Mouse (Mus musculus): ENCODE data around the gene Srbd1.

Srbd1 gene

DNA sequence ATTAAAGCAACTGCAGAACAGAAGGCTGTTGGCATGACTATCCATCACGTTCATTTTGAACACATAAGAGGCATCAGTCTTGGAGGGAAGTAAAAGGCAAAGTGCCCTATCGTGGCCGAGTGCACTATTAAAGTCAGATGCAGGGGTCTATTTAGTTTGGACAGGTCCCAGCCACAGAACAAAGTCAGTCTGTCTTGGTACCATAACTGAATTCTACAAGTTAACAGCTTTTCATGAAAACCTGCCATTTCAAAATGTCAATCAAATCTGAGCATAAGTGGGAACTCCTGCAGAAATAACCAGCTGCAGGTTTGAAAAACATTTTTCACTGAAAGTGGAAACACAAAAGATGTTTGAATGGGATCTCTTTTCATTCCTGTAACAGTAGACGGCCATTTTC lies 115.0 kb downstream of the Srbd1 start:
- no peak for DNase-seq

DNA sequence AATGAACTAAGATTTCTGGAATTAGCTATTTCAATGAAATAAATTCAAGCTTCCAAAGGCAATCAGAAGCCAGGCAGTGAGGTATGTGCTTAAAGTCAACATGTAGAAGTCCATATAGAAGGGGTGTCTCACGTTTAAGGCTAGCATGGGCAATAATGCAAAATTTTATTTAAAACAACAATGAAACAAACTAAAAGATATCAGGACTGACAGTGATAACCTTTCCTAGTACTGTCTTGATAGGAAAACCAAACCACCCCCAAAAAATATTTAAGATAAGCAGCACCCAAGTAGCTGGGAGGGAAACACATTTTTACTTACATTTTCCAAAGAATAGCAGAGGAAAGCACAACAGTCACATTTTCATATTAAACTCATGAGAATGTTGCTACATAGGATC lies 115.8 kb downstream of the Srbd1 start:
- DNase-seq: no peak

DNA sequence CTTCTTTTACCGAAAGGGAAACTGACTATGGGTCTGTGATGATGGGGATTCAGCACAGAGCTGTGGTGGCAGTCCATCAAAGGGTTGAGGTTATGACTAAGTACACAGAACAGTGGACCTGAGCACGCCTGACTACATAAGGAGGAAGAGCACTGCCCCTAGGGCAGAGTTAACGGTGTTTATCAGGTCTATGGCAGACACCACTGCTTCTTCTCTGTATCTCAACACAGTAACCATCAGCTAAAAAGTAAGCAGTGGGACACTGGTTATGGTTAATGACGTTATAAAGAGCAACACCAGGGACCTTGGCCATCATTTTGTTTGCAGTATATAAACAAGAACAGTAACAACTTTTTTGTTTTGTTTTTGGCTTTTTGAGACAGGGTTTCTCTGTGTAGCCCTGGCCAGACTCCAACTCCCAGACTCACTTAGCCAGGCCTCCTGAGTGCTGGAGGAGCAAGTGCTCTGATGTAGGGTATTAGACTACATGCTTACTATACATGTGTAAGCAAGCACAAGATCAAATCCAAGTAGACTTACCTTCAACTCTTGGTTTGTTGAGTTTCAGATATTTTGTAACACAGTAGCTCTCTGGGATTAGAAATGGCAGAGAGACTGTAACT lies 117.3 kb downstream of the Srbd1 start:
- no peak for DNase-seq

DNA sequence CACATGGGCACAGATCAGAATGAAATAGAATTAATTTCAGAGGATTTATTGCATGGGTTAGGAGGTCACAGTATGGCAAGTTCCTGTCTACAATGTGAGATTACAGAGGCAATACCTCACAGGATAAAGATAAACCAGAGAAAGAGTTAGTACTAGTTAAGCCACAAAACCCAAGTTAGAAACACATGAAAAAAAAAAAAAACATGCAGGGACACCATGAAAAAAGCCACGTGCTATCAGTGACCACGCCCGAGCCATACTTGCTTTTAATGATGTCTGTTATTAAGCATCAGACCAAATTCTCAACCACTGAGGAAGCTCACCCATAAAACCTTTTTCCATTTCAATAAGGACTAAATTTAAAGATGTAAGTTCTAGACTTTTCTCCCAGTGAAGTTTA lies 120.4 kb downstream of the Srbd1 start:
- no peak for DNase-seq

- no peak for DNase-seq
Observed at GRCm38 (mm10) chr17:86022366-86022765, 122.6 kb downstream of the Srbd1 start.

DNA sequence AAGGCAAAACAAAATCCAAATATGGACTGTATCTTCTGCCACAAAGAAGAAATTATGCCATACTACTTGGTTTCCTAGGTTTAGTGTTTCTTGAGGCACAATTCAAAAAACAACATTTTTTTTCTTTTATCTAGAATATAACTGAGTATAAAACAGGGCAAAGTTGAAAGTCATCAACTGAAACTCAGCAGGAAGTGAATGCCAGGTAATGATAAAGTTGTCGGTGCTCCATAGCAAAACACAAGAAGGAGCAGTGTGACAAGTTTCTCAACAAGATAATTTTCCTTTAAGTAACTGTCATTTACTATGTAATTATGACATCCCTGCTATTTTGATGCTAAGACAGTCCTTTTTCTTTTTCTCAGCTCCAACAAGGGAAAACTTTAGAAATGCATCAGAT lies 123.2 kb downstream of the Srbd1 start:
- DNase-seq: no peak

- DNase-seq: no peak
Observed at GRCm38 (mm10) chr17:86021231-86021630, 123.7 kb downstream of the Srbd1 start.

GRCm38 (mm10) chr17:86019793-86020192 lies 125.2 kb downstream of the Srbd1 start:
- DNase-seq: no peak

DNA sequence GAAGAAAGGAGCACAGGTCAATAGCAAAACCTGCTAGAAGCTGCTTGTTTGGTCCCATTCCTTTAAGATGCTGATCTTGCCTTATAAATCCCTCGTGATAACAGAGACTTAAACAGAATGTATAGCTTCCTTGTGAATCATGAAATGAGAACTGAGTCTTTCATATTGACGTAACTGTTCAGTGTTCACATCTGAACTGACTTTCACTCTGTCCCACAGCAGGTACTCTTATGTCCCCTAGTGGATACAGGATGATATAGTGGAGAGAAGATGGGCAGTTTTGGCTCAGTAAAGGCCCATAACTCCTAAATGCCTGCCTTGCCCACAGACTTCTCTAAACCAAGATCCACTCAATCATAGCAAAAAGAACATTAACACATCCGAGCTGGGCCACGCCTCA lies 130.7 kb downstream of the Srbd1 start:
- DNase-seq: no peak

DNA sequence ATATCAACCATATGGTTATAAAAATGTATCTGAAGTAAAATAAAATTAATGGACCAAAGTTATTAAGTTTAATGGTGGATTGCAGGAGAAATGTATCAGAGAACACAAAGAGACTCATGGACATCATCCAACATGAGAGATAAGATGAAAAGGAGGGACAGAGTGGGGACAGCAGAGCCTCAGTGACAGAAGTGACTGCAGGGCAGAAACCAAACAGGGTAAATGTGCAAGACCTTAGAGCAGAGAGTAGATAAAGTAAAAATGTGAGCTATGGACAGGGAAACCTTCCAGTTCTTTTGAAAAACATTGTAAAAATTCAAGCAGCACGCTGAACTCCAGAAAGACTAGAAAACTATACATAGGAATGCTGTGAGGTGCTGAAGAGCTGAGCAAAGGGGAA lies 132.4 kb downstream of the Srbd1 start:
- no peak for DNase-seq

GRCm38 (mm10) chr17:86011849-86012248 lies 133.1 kb downstream of the Srbd1 start:
- no peak for DNase-seq

GRCm38 (mm10) chr17:86008401-86008800 lies 136.6 kb downstream of the Srbd1 start:
- no peak for DNase-seq

DNA sequence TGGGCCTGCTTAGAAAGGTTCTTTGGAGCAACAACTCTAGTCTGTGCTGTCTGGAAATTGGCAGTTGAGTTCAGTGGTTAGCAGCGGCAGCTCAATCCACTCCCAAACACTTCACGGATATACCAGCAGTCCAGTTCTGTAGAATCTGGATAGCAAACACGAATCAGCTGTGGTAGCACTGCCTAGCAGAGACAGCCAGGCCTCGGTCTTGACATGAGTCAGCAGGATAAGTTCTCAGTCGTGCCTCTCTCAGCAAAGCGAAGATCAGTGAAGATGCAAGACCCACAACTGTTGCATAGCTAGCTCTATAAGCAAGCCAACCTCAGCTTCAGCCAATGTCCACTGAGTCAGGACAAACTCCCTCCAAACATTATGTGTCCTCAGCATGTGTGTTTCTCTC lies 142.9 kb downstream of the Srbd1 start:
- no peak for DNase-seq

- DNase-seq: no peak
Observed at GRCm38 (mm10) chr17:86001667-86002066, 143.3 kb downstream of the Srbd1 start.

DNA sequence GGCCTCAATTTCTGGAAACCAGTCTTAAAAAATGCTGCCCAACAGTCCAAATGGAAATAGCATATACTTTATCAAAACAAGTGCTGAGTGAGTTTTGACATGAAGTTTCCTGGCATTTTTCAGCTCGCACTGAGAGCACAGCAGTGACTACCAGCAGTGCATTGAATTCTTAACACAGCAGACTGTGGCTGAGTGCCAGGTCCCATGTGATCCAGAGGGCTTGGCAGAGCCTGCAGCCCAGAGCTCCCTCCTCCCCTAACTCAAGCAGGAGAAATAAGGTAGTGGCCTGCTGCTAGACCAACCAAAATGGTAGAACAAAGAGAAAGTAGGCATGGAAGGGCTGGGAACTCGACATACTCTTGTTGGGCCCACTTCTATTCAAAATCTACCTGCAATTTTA lies 149.2 kb downstream of the Srbd1 start:
- no peak for DNase-seq

DNA sequence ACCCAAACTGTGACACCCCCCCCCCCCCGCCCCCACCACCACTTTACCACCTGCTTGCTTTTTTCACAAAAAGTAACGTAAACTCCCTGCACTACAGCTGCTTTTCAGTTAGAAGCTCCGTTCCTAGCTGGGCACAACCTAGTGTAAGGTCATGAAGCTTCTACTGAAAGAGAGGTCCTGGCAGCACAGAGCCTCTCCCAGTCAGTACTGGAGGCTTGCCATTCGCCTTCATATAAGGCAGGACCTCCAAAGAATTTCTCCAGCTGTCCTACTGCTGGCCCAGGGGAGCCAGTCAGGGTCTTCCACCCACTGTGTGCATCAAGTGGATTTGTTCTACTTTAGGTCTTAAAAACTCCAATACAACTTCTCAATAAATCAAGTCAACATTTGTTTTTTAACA lies 149.9 kb downstream of the Srbd1 start:
- no peak for DNase-seq

DNA sequence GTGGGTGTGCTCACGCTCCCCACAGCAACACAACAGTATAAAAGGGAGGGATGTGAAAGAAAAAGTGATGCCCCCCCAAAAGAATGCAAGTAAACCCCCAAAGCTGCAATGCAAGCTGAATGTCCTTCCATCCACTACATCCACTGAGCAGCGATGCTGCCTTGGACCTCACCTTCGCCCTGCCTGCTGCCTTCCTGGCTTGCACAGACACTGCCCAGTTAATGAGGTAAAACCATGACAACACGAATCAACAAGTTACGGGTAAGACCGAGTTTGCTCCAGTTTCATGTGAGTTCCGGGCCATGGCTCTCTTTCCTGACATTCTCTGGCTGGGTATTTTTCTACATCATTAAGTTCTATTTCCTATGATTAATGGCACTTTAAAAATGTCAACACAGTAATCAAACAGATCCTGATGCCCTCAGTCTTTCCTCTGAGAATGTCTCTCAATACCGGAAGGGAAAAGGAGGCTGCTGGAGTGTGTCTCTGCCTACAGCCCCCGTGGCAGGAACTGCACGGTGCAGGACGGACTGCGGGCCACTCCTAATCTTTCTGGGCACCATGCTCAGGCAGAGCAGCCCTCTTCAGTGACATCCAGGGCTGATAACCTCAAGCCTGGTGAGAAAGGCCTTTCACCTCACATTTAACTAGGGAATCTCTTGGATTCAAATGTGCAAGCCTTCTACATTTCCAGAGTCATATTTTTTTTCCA lies 155.8 kb downstream of the Srbd1 start:
- no peak for DNase-seq

DNA sequence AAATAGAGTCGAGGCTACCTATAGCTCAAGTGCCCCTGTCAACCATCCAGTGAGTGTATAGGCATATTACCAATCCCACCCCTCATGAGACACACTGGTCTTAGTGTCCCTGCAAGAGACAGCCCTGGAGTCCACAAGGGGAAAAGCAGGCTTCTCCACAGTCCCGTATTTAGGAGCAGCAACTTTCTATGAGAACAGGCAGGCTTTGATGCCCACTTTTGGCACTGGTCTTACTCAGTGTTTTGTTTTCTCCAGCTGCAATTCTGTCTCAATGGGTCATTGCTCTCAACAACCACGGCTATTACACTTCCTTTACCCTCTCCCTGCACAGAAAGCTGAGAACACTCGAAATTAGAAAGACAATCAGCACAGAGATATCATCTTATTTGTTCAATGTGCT lies 157.4 kb downstream of the Srbd1 start:
- no peak for DNase-seq

DNA sequence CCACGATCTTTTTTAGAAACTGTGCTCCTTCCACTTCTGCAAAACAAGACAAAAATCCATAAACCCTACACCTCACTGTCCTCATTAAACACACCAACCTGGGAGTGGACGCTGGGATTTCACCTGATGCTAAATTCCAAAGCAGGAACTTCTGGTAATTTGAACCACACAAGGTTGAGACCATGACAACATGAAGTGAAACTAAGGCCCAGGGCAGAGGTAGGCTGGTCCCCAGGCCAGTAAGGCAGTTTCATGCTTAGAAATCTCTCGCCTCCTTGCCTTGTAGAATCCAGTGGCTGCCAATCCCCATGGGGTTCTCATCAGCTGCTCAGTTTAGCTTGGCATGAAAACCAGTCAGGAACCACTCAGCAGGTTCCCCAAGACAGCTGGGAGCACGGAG lies 158.4 kb downstream of the Srbd1 start:
- no peak for DNase-seq

- DNase-seq: no peak
Observed at GRCm38 (mm10) chr17:85986181-85986580, 158.8 kb downstream of the Srbd1 start.

GRCm38 (mm10) chr17:85985131-85985530 lies 159.8 kb downstream of the Srbd1 start:
- DNase-seq: no peak

GRCm38 (mm10) chr17:85982271-85982670 lies 162.7 kb downstream of the Srbd1 start:
- DNase-seq: no peak

DNA sequence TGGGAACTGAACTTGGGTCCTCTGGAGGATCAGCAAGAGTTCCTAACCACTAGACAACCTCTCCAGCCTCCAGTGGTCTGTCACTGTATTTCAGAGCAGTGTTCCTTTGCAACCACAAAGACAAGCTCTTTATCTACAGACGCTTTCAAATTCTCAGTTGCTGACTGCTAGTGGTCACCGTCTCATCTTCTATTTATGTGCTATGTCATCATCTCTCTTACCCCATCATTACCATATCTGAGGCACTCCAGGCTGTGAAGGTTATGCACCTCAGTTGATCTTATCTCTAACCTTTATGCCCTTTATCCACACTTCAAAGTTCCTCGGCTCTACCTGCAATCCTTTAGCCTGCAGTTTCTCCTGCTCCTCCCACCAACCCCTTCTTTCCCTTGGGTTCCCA lies 163.1 kb downstream of the Srbd1 start:
- no peak for DNase-seq

GRCm38 (mm10) chr17:85978876-85979275 lies 166.1 kb downstream of the Srbd1 start:
- no peak for DNase-seq

DNA sequence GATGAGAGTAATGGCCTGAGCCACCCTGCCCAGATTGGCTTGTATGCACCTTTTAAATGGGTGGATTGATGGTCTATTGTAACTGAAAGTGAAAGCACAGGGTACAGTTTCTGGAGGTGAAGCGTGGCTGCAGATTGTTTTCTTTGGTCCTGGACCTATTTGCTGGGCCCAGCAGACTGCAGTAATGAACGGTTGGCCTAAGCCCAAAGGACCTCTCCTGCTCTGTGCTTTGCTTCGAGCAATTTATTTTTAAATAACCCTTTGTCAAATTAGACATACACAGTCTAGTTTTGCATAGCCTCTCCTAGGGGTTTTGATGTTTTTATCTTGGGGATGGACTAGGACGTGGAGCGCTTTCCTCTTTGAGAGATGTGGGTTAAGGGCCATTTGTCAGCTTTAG lies 169.9 kb downstream of the Srbd1 start:
- no peak for DNase-seq

All from thymus, postnatal 14 days (tissue).